Mouse (Mus musculus): ENCODE data around the gene Sftpd.

DNA sequence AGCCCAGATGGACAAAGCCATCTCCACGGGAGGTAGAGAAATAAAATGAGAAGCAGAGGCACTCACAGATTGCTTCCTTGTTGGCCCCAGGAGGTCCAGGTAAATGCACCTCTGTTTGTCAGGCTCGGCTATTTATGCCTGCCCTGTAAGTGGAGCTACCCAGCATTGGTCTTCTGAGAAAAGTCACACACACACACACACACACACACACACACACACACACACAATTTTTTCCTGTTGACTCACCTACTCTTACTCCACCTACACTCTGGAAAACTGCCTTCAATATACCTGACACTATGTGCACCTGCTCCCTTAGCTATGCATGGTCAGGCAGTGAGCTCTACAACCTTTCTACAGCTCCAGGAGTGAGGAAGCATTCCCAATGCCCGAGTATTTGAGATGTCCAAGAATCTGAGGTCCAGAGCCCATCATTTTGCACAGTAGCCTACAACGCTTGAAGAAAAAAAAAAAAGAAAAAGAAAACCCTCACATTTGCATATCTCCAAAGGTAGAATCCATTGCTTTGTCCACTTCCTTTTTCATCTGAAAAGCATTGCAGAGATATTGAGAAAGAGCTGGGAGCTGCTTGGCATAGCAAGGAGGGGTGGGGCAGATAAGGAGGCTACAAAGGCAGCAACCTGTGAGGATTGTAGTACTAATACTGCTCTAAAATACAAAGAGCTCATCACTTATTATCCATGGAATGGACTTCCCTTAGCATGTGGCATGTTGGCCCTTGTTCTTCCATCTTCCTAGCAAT lies at the start of gene Sftpd:
- TF ChIP-seq CTCF (conservative IDR thresholded peaks at IDR 0.05; ENCODE audit: insufficient read depth, insufficient read length, low read depth, low read length), result no peak
- TF ChIP-seq POLR2A (IDR thresholded peaks at IDR 0.05; ENCODE audit: low read depth, low read length), result no peak

All from kidney, adult 2 months (tissue).